Mouse (Mus musculus): ENCODE data around the gene Urgcp. TPM values are rescaled to one million over a fixed set of nuclear protein-coding genes. Genes with fewer than 3 reads are reported as not detected.

The Urgcp gene
- polyA plus RNA-seq, 1 experiment, result not detected

GRCm38 (mm10) chr11:5691775-5692174 lies 70.4 kb downstream of the Urgcp start:
- H3K4me1 ChIP-seq (ENCODE audit: control insufficient read depth, insufficient read depth, low read length), result no peaks in the 10 kb centered on the region
- TF ChIP-seq CTCF (IDR thresholded peaks at IDR 0.05; ENCODE audit: insufficient read depth, low read depth, low read length) (no peak), POLR2A (IDR thresholded peaks at IDR 0.05; ENCODE audit: insufficient read depth, low read depth, low read length) (no peak)
- no peak overlapping the region for H3K4me3 ChIP-seq (ENCODE audit: insufficient read depth, low read depth, low read length)
- no peak overlapping the region for H3K27ac ChIP-seq (ENCODE audit: insufficient read depth, low read depth, low read length)
- WGBS, result 39% methylated on average over 7 of the region's 7 CpGs

- WGBS, result 43% methylated on average over 7 of the region's 7 CpGs
- TF ChIP-seq CTCF (IDR thresholded peaks at IDR 0.05; ENCODE audit: insufficient read depth, low read depth, low read length) (no peak), POLR2A (IDR thresholded peaks at IDR 0.05; ENCODE audit: insufficient read depth, low read depth, low read length) (no peak)
- H3K4me1 ChIP-seq (ENCODE audit: control insufficient read depth, insufficient read depth, low read length), result no peaks in the 10 kb centered on the region
- H3K27ac ChIP-seq (ENCODE audit: insufficient read depth, low read depth, low read length), result no peak overlapping the region
- H3K4me3 ChIP-seq (ENCODE audit: insufficient read depth, low read depth, low read length), result no peak overlapping the region
These were observed 77.9 kb downstream of the Urgcp start for GRCm38 (mm10) chr11:5684283-5684682.

- H3K4me1 ChIP-seq (ENCODE audit: control insufficient read depth, insufficient read depth, low read length), result no peaks in the 10 kb centered on the region
- H3K4me3 ChIP-seq (ENCODE audit: insufficient read depth, low read depth, low read length), result no peak overlapping the region
- WGBS, result 70% methylated on average over 6 of the region's 6 CpGs
- no peak for TF ChIP-seq CTCF (IDR thresholded peaks at IDR 0.05; ENCODE audit: insufficient read depth, low read depth, low read length)
- TF ChIP-seq POLR2A (IDR thresholded peaks at IDR 0.05; ENCODE audit: insufficient read depth, low read depth, low read length), result no peak
- no peak overlapping the region for H3K27ac ChIP-seq (ENCODE audit: insufficient read depth, low read depth, low read length)
These were observed 79.6 kb downstream of the Urgcp start for GRCm38 (mm10) chr11:5682541-5682940.

Other genes starting within 250 kb of the Urgcp start
- gene Xbp1, start 241.7 kb downstream of the Urgcp start, polyA plus RNA-seq (2012; ENCODE audit: insufficient read depth, insufficient read length, low replicate concordance, missing spikeins), result not detected in 2 replicates
- gene Ccdc117, start 220.2 kb downstream of the Urgcp start, polyA plus RNA-seq (2012; ENCODE audit: insufficient read depth, insufficient read length, low replicate concordance, missing spikeins), result not detected in 2 replicates
- not detected in 2 replicates for gene Ankrd36, start 192.7 kb downstream of the Urgcp start, polyA plus RNA-seq (2012; ENCODE audit: insufficient read depth, insufficient read length, low replicate concordance, missing spikeins)
- not detected in 2 replicates for gene Mrps24, start 46.7 kb downstream of the Urgcp start, polyA plus RNA-seq (2012; ENCODE audit: insufficient read depth, insufficient read length, low replicate concordance, missing spikeins)
- gene Dbnl, start 26.1 kb upstream of the Urgcp start, polyA plus RNA-seq (2012; ENCODE audit: insufficient read depth, insufficient read length, low replicate concordance, missing spikeins), result not detected in 2 replicates
- gene Pgam2, start 41.4 kb upstream of the Urgcp start, polyA plus RNA-seq (2012; ENCODE audit: insufficient read depth, insufficient read length, low replicate concordance, missing spikeins), result not detected in 2 replicates
- not detected in 2 replicates for gene Polm, start 75.6 kb upstream of the Urgcp start, polyA plus RNA-seq (2012; ENCODE audit: insufficient read depth, insufficient read length, low replicate concordance, missing spikeins)
- gene Aebp1, start 99.6 kb upstream of the Urgcp start, polyA plus RNA-seq (2012; ENCODE audit: insufficient read depth, insufficient read length, low replicate concordance, missing spikeins), result not detected in 2 replicates
- not detected in 2 replicates for gene Pold2, start 115.9 kb upstream of the Urgcp start, polyA plus RNA-seq (2012; ENCODE audit: insufficient read depth, insufficient read length, low replicate concordance, missing spikeins)
- gene Myl7, start 136.4 kb upstream of the Urgcp start, polyA plus RNA-seq (2012; ENCODE audit: insufficient read depth, insufficient read length, low replicate concordance, missing spikeins), result not detected in 2 replicates
- not detected in 2 replicates for gene Gck, start 187.7 kb upstream of the Urgcp start, polyA plus RNA-seq (2012; ENCODE audit: insufficient read depth, insufficient read length, low replicate concordance, missing spikeins)
- not detected in 2 replicates for gene Ykt6, start 193.3 kb upstream of the Urgcp start, polyA plus RNA-seq (2012; ENCODE audit: insufficient read depth, insufficient read length, low replicate concordance, missing spikeins)